Mouse (Mus musculus): ENCODE measurements around the gene Pam16. TPM values are rescaled to one million over a fixed set of nuclear protein-coding genes. Genes with fewer than 3 reads are reported as not detected.

The Pam16 gene
- total RNA-seq, 2 experiments from 2014 or later = 119 to 137 TPM

Other genes starting within 250 kb of the Pam16 start
- 10 to 100 TPM; 21.2 to 25.0 TPM for gene Adcy9, start 204.5 kb downstream of the Pam16 start, total RNA-seq (2021)
- 1,000 to 10,000 TPM; 1,039 to 1,112 TPM for gene Srl, start 83.2 kb downstream of the Pam16 start, total RNA-seq (2021)
- 1 to 10 TPM; 3.0 to 3.1 TPM for gene Tfap4, start 65.1 kb downstream of the Pam16 start, total RNA-seq (2021)
- gene Glis2, start 30.3 kb downstream of the Pam16 start, total RNA-seq (2021) = 10 to 100 TPM; 20.8 to 23.0 TPM
- 10 to 100 TPM; 12.1 to 14.7 TPM for gene Vasn, start 15.0 kb upstream of the Pam16 start, total RNA-seq (2021)
- gene Dnaja3, start 15.0 kb upstream of the Pam16 start, total RNA-seq (2021) = 100 to 1,000 TPM; 121 to 123 TPM
- gene Coro7, start 54.8 kb upstream of the Pam16 start, total RNA-seq (2021) = 10 to 100 TPM; 20.6 to 20.7 TPM
- gene Nmral1, start 94.4 kb upstream of the Pam16 start, total RNA-seq (2021) = 1 to 10 TPM; 3.2 to 4.5 TPM
- gene Hmox2, start 101.4 kb upstream of the Pam16 start, total RNA-seq (2021) = 10 to 100 TPM; 70.5 to 71.1 TPM
- gene Cdip1, start 165.3 kb upstream of the Pam16 start, total RNA-seq (2021) = 10 to 100 TPM; 78.8 to 81.3 TPM
- gene 4930562C15Rik, start 210.4 kb upstream of the Pam16 start, total RNA-seq (2021) = under 1 TPM in 1 of 2 experiments, not detected in 1; 0.14 TPM